Mouse (Mus musculus) mature B cell (primary cell): Measurements from ENCODE around the gene Nkap.
"Not testable (repeated sequence)": the region's sequence is repeated elsewhere in the genome, so short reads cannot be mapped to it uniquely, and the experiment has no call there.

Experiments used
- in situ Hi-C: fragments of 300-500 bp; cut with MboI; formaldehyde crosslinking; loops from 2 replicates; pipeline ENCODE4 v1.14.3; 2019

Nkap gene

DNA sequence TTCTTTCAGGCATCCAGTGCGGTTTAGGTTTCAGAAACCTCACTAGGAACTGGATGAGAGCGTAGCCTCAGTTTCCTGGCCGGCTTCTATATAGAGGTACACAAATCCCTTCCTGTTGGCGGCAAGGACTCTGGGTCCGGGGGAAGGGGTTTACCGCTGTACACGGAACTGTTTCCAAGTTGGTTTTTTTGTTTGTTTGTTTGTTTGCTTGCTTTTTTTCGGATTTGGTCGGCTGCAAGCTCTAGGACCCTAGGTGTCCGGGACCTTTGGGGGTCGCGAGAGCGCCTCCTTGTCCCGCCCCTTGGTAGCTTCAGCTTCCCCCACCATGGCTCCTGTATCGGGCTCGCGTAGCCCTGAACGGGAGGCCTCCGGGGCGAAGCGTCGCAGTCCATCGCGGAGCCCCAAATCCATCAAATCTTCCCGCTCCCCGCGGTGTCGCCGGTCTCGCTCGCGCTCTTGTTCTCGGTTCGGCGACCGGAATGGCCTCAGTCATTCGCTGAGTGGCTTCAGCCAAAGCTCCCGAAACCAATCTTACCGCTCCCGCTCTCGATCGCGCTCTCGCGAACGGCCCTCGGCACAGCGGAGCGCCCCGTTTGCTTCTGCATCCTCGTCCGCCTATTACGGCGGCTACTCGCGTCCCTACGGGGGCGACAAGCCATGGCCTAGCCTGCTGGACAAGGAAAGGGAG lies at the start of gene Nkap:
TSS of gene Nkap (plus strand) at position 125 of the 688 bp plus-strand sequence.
- in situ Hi-C loops = no loop called here

DNA sequence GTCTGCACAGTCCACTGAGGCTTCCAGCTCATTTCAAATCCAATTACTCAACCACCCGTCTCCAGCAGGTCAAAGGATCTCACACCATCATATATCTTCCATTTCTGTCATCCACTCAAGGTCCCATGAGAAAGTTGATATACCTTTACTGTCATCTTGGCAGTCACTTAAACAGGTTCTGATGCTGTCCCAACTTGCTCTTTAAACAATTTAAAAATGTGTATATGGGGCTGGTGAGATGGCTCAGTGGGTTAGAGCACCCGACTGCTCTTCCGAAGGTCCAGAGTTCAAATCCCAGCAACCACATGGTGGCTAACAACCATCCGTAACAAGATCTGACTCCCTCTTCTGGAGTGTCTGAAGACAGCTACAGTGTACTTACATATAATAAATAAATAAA lies 46.2 kb upstream of the Nkap start:
- in situ Hi-C loops = not testable (repeated sequence)

DNA sequence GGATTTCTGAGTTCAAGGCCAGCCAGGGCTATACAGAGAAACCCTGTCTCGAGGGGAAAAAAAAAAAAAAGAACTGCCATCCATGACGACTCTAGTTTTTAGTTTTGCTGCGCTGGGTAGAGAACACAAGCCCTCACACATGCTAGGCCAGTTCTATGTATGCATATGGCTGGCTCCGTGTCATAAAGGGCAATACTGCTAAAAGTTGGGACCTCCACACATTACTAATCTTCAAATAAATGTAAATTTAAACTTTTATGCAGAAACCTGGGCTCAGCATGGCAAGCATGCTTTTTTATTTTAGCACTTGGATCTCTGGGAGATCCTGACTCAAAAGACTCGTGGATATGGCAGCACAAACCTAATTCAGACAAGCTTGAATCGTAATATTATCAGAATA lies 45.4 kb upstream of the Nkap start:
- in situ Hi-C loops = no loop called here

DNA sequence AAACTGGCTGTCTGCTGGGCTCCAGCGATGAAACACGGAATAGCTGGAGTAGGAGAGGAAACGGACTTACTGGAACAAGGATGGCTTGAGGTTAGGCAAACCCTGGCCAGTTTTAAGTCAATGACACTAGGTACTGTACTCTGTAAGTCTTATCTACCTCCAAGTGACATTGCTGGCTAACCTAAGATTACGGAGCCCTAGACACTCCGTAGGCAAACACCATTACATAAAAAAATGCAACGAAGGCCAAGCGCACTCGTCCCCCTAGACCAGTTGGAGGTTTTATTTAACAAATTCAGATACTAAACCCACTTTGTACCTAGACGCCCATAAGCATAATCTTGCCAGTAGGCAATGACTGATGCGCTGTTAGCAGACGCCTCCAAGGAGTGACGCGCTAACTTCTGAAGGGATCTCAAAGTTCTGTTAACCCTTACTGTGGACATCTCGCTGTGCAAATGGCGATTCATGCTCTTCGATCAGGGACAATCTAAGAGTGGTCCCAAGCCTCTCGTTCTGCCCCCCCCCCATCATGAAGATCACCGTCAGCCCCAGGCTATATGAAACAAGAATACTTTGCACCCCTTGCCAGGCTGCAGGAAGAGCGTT lies 42.2 kb upstream of the Nkap start:
- in situ Hi-C loops = no loop called here

DNA sequence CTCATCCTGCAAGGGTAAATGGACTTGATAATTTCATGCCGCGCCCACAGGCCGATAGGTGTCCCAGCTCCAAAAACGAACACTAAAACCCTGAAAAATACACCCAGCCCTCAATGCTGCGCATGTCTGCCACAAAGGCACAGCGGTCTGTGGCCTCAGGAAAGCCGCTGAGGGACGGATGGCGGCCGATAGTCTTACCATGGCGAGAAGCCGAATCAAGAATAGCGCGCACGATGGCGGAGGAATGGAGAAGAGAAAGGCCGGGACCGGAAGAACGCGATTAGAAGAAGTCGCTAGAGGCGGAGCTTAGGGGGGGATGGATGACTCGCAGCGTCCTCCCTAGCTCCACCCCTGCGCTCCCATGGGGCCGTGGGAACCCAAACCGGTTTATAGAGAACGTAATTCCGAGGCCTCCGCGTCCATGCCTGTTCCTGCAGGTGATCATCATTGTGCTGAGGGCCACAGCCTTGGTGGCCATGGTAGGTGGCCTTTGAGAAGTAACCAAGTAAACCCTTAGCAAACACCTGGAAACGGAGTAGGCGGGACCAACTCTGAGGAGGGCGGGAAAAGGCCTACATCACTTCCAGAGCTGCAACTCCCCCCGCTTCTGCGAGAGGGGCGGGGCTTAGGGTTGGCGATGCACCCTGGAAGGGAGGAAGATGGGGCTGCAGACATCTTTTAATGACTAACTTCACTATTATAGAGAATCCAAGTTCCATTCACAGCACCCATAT lies 41.5 kb upstream of the Nkap start, which contains the start of gene Rpl39:
TSS of gene Rpl39 (minus strand) at position 476 of the 734 bp plus-strand sequence.
- in situ Hi-C loops = no loop called here

DNA sequence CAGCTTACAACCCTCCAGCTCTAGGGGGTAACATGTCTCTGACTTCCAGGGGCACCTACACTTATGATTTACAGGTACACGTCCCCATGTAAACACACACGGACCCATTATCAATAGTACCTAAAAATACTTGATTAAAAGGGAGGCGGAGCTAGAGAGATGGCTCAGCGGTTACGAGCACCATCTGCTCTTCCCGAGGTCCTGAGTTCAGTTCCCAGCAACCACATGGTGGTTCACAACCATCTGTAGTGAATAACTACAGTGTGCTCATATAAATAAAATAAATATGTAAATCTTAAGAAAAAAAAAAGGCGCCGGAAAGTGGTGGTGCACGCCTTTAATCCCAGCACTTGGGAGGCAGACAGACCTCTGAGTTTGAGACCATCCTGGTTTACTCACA lies 40.9 kb upstream of the Nkap start:
- in situ Hi-C loops = no loop called here

DNA sequence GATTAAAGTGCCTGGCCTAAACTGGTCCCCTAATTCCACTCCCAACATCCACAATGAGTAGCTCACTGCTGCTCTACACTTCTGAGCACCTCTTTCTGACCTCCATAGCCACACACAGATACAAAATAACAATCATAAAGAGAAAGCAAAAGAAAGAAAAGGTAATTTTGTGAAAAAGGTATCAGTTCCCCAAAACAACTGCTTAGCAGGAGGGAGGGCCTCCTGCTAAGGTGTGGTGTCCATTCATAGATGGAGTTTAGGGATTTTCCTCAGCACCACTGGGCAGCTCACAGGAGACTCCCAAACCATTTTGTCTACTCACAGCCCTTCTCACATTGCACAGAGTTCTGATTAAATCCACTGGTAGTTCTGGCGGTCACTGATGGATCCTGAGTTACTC lies 37.8 kb upstream of the Nkap start:
- in situ Hi-C loops = no loop called here

DNA sequence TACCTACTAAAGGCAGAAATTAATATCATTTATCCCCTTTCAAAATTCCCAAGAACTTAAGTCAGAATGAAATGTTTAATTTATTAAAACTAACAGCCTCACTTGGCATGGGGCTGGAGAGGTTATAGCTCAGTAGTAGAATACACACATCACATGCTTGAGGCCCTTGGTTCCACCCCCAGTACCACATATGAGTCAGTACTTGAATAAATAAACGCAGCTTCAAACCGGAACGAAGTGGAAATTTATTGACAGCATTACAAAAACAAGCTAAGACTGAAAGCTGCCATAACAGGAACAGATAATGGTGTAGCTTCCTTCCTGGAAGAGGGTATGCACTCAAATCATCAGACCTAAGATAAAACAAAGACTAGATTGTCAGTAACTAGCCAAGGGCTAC lies 35.1 kb upstream of the Nkap start:
- in situ Hi-C loops = no loop called here

DNA sequence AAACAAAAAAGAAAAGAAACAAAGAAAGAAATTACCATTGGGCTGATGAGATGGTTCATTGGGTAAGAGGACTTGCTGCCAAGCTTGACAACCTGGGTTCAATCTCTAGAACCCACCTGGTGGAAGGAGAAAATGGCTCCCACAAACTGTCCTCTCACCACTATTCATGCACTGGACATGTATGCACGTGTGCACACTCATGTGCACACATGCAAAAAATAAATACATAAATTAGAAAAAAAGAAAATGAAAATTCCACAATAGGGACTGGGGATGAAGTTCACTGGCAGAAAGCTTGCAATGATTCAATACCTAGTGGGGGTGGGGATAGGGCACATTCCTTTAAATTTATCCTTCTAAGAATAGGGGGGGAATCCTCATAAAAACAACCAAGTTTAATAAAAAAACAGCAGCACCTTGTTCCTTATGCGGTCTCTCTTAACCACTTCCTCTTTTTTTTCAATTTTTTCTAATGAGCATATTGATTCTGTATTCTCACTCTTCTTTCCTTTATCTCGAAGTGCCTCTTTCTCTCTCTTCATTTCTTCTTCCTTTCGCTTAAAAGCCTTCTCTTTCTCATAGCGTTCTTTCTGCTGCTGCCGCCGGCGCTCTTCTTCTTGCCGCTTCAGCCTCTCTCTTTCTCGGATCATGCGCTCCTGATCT lies 31.4 kb upstream of the Nkap start:
- in situ Hi-C loops = no loop called here

DNA sequence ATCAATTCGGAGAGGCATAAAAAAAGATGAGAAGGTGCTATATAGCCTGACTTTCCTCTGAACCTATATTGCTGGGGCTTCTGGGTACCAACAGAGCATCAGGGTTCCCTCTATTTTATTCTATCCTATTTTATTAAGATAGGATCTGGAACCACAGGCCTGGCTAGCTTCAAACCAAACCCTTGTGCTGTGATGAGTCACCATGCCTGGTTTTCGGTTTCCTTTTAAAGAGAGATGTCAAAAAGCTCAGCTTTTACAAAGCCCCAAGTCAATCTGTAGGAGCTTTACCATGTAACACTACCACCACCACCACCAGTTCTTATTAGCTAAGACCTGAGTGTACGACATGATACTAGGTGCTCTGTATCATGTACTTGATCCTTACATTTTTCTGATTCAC lies 27.9 kb upstream of the Nkap start:
- in situ Hi-C loops = no loop called here

DNA sequence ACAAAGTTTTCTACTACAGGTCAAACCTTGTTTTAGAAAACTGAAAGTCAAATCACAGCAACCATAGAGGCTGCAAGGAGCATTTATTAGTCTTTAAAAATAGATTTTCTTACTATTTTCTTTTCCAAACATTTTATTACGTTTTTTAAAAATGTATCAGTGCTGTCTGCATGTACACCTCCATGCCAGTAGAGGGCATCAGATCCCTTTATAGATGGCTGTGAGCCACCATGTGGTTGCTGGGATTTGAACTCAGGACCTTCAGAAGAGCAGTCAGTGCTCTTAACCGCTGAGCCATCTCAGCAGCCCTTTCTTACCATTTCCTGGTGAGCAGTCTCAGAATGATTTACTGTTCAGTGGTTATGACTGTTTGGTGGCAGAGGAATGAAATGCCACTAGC lies 22.8 kb upstream of the Nkap start:
- in situ Hi-C loops = no loop called here

DNA sequence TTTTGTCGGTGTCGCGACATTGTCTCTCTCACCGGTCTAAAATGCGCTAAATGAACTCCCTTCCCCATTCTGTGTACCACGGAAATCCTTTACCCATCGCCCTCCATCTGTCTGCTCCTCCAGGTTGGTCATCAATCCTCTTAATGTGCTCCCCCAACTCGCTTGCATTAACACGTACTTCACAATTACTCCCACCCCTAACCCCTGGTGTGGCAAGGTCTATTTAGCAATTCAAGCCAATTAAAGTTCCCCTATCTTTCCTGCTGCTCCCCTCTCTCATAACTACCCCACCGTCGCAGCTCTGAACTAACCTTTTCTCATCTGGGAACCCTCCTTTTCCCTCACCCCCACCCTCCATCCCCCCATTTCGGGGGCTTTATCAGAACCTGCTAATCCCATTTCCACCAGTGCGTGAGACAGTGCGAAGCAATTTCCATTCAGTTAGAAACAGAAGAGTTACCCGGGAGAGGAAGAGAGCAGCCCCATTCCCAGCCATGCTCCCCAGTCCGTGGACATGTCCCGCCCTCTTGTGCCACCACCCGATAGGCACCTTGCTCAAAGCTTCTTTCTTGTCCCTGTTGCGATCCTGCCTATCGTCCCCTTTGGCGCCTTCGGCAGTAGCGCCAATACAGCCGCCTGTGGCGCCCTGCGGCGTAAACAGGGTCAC lies 16.9 kb upstream of the Nkap start:
- in situ Hi-C loops = no loop called here

DNA sequence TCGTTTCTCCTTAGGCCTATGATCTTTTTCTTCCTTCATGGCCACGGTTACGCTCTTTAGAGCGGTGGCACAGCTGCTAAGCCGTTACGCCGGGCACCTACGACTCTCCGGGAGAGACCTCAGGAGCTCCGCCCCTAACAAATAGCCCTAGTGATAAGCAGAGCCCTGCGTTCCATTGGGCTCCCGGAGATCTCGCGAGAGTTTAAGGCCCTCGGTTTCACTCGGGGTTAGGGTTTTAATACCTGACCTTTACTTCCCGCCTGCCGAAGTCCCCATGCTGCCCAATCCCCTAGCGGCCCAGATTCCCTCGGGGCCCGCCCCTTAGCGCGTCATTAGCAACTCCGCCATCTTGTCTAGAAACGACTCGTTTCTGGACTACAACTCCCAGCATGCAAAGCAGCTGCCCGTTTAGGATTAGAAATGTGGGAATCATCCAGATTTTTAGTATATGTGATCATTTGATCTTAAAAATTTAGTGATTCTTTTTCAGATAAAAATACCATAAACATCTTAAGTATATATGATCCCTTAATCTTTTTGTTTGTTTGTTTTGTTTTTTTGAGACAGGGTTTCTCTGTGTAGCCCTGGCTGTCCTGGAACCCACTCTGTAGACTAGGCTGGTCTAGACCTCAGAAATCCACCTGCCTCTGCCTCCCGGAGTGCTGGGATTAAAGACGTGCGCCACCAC lies 16.3 kb upstream of the Nkap start, which contains the start of gene Upf3b:
TSS of gene Upf3b (minus strand) at position 130 of the 688 bp plus-strand sequence.
- in situ Hi-C loops = no loop called here

DNA sequence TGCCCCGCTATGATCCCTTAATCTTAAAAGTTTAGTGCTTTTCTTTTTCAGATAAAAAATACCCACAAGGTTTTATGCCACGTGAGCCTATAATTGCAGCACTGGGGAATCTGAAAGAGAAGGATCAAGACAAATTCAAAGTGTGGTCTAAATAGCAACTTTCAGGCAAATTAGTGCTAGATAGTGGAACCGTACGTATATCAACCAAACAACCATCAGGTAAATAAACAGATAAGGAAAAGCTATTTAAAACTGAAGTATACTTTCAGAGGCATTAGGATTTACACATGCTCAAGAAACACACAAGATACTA lies 15.8 kb upstream of the Nkap start:
- in situ Hi-C loops = no loop called here

DNA sequence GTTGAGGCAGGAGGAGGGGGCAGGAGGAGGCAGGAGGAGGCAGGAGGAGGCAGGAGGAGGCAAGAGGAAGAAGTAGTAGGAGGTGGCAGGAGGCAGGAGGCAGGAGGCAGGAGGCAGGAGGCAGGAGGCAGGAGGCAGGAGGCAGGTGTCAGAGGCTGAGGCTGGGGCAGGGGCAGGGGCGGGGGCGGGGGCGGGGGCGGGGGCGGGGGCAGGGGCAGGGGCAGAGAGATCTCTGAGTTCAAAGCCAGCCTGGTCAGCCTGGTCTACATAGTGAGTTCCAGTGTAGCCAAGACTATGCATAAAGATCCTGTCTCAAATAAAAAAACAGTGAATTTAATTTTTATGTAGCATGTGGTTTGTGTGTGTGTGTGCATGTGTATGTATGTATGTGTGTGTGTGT lies 9.5 kb upstream of the Nkap start:
- in situ Hi-C loops = no loop called here

DNA sequence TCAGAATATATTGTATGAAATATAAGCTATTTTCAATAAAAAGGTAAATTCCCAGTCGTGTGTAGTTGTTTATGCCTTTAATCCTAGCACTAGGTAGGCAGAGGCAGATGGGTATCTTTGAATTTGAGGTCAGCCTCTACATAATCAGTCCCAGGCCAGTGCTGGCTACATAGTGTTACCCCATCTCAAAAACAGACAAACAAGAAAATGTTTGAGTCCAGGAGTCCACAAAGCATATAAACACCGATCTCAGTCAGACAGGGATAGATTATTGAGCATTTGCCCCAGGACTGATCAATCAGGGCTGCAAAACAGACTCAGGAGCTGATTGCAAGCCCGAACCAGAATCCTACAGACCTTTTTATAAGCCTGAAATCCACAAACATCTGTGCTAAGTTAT lies 7.0 kb upstream of the Nkap start:
- in situ Hi-C loops = no loop called here

DNA sequence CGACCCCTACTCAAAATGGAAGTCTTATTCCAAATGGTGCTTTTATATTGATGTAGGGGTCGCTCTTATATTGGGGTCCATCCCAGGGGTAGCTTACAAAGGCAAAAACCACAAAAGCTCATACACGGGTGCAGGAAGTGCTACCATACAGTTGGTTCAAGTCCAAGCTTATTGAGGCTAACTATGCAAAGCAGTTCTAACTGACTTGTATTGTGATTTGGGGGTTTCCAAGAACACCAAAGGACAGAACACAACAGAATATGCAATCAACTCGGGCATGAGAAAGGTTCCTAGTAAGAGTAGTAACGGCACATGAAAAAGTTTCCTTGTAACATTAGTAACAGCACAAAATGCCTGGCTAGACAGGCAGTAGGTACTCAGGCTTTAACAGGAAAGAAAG lies 6.4 kb upstream of the Nkap start:
- in situ Hi-C loops = no loop called here

DNA sequence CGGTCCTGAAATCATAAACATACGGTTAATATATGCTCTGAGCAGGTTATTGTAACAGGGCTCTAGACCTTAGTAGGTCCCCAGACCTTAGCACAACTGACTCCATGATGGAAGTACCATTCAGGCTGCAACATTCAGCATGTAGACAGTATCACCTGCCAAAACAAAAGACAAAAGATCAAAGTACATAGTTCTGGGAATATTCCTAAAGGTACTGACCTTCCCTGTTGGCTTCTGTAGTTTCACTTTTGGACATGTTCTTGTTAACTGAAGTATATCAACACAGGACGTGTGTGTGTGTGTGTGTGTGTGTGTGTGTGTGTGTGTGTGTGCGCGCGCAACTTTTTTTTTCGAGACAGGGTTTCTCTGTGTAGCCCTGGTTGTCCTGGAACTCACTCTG lies 1.1 kb upstream of the Nkap start:
- in situ Hi-C loops = no loop called here

DNA sequence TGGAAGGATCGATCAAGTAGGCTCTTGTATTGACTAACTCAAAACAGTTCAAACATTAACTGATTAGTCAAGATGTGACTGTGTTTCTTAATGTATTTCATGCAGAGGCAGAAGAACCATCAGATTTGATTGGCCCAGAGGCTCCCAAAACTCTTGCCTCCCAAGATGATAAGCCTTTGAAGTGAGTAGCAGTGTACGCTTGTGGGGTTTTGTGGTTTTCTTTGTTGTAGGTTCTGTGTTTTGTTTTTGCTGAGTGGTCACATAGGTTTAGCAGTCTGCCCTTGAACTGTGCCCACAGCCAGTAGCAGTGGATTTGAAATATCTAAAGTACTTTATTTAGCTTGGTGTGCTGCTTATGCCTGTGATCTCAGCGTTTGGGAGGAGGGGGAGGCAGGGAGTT lies 15.1 kb downstream of the Nkap start:
- in situ Hi-C loops = no loop called here

DNA sequence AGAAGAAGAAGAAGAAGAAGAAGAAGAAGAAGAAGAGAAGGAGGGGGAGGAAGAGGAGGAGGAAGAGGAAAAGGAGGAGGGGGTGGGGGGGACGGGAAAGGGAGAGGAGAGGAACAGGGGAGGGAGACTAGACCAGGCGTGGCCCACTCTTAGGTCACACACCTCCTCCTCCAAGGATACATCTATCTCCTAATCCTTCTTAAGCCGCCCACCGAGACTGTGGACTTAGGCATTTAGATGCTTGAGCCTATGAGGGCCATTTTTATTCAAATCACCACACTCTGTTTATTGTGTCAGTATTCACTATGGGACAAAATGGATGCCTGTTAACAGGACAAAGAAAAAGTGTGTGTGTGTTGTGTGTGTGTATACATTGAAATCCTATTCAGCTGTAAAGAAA lies 17.9 kb downstream of the Nkap start:
- in situ Hi-C loops = not testable (repeated sequence)

DNA sequence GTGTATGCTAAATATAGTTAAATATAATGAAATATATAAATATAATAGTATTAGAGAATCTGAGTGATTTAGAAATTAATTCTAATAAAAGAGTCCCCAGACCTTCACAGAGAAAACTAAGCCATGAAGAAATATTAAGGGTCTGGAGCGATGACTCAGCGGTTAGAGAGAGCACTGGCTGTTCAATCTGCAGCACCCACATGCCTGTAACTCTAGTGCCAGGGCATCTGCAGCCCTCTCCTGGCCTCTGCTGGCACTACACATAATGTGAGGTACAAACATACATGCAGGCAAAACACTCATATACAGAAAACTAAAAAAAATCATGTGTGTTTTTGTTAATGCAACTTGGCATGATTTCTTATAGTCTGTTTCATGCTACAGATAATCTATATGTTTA lies 18.4 kb downstream of the Nkap start:
- in situ Hi-C loops = no loop called here

DNA sequence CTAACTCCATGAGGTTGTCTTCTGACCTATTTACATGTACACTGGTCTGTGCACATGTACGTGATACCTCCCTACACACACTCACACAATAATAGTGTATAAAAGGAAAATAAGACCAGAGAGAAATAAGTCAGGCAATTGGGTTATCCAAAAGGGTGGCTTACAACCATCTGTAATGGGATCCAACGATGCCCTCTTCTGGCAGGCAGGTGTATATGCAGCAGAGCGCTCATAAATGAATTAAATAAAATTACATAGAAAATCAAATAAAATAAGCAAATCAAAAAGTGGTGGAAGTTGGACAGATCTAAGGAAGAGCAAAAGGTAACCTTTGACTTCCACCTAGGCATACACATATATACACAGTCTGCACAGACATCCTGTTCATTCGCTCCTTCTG lies 31.2 kb downstream of the Nkap start:
- in situ Hi-C loops = no loop called here
